Mouse (Mus musculus) kidney, embryonic 16.5 days (tissue): ENCODE results near the gene Nkx2-3. TPM values are rescaled to one million over a fixed set of nuclear protein-coding genes. Genes with fewer than 3 reads are reported as not detected.

Experiments
- ATAC-seq: fragments of 200-750 bp; cut with Nextera tagmentation; 2 replicates; pipeline ENCODE4 v1.8.0; 2017; ENCODE audit warnings: moderate TSS enrichment; ENCODE audit not compliant: low FRiP score, low TSS enrichment
- H3K27ac ChIP-seq: fragments of 300-500 bp; sonication (generic); 2 replicates; pipeline ENCODE4 v1.5.1; 2014; ENCODE audit warnings: low read length
- H3K27me3 ChIP-seq: fragments of 300-500 bp; sonication (generic); 2 replicates; pipeline ENCODE4 v1.6.1; 2014; ENCODE audit warnings: low read length, control low read depth, mixed read lengths; ENCODE audit not compliant: insufficient read depth
- H3K36me3 ChIP-seq: fragments of 300-500 bp; sonication (generic); 2 replicates; pipeline ENCODE4 v1.6.1; 2014; ENCODE audit warnings: low read length, control low read depth, mixed read lengths; ENCODE audit not compliant: insufficient read depth
- H3K4me1 ChIP-seq: fragments of 300-500 bp; sonication (generic); 2 replicates; pipeline ENCODE4 v1.6.1; 2014; ENCODE audit warnings: low read length, control low read depth, mixed read lengths; ENCODE audit not compliant: insufficient read depth
- H3K4me2 ChIP-seq: fragments of 300-500 bp; sonication (generic); replicated peaks from 2 replicates; pipeline ENCODE4 v1.6.1; 2014; ENCODE audit warnings: low read depth, low read length
- H3K4me3 ChIP-seq: fragments of 300-500 bp; sonication (generic); 2 replicates; pipeline ENCODE4 v1.5.1; 2014; ENCODE audit warnings: mild to moderate bottlenecking, low read length
- H3K9ac ChIP-seq: fragments of 300-500 bp; sonication (generic); replicated peaks from 2 replicates; pipeline ENCODE4 v1.6.1; 2014; ENCODE audit warnings: low read length
- H3K9me3 ChIP-seq: fragments of 300-500 bp; sonication (generic); 2 replicates; pipeline ENCODE4 v1.6.1; 2016; ENCODE audit warnings: low read length, control low read depth
- WGBS: fragments of 180-500 bp; shearing (Covaris S2); extraction: QIAGEN DNeasy Blood & Tissue Kit; methylation state at CpG from one replicate; pipeline ENCODE4 v1.1.7; 2014; 5-methylcytosine and 5-hydroxymethylcytosine counted together
- polyA plus RNA-seq: library from polyadenylated mRNA; unstranded; fragments of >200 nt; fragmentation: Nextera tagmentation; extraction: Ambion mirVana; gene quantifications from 2 replicates; pipeline ENCODE4 v1.2.1, GENCODE M21; 2015

The Nkx2-3 gene
- polyA plus RNA-seq, 1 experiment from 2014 or later, result 0.07 TPM

DNA sequence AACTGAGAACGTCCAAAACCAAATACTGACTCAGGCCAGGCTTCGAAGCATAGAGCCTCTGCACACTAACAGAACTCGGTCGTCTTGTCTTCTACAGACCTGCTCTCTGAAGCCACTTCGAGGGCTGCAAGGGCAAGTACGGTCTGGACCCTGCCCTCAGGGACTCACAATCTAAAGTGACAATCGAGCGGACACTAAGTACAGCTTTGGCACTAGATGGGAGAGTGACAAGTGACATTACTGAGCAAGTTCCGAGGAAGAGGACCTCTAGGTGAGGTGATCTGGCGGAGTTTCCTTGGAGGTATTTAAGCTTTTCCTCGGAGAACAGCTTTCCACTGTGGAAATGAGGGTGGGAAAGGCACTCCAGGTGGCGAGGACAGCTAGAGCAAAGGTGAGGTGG, 564 bp upstream of the Nkx2-3 start:
- 6% methylated on average over 12 of the region's 12 CpGs for WGBS
- Histone ChIP-seq H3K4me3 (no peak overlapping the region), H3K9me3 (no peaks in the 10 kb centered on the region), H3K9ac (no peak overlapping the region), H3K27ac (no peak overlapping the region), H3K36me3 (no peaks in the 10 kb centered on the region), H3K4me2 (no peak overlapping the region), H3K27me3 (peaks cover 94% of the 10 kb centered on the region), H3K4me1 (peaks cover 21% of the 10 kb centered on the region)
- no peak for ATAC-seq

DNA sequence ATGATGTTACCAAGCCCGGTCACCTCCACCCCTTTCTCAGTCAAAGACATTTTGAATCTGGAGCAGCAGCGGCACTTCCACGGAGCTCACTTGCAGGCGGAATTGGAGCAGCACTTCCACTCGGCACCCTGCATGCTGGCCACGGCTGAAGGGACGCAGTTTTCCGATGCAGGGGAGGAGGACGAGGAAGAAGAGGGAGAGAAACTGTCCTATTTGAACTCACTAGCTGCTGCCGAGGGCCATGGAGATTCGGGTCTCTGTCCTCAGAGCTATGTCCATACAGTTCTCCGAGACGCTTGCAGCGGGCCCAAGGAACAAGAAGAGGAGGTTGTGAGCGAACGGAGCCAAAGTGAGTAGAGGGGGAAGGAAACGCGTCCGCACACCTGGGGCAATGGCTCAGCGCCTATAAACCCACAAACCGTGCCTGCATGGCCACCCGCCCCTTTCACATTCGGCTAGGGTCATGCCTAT, 411 bp downstream of the Nkx2-3 start:
- ATAC-seq, result no peak
- H3K9me3 ChIP-seq, result no peaks in the 10 kb centered on the region
- H3K4me1 ChIP-seq, result peaks cover 23% of the 10 kb centered on the region
- under 1% methylated on average over 23 of the region's 23 CpGs for WGBS
- no peaks in the 10 kb centered on the region for H3K36me3 ChIP-seq
- H3K9ac ChIP-seq, result no peak overlapping the region
- H3K27ac ChIP-seq, result no peak overlapping the region
- H3K4me2 ChIP-seq, result 0 out of 2 replicates have a peak overlapping the region, but pooled peaks have one; percentile 23
- H3K27me3 ChIP-seq, result peaks cover 93% of the 10 kb centered on the region
- 0 out of 2 replicates have a peak overlapping the region, but pooled peaks have one; percentile 8 for H3K4me3 ChIP-seq

DNA sequence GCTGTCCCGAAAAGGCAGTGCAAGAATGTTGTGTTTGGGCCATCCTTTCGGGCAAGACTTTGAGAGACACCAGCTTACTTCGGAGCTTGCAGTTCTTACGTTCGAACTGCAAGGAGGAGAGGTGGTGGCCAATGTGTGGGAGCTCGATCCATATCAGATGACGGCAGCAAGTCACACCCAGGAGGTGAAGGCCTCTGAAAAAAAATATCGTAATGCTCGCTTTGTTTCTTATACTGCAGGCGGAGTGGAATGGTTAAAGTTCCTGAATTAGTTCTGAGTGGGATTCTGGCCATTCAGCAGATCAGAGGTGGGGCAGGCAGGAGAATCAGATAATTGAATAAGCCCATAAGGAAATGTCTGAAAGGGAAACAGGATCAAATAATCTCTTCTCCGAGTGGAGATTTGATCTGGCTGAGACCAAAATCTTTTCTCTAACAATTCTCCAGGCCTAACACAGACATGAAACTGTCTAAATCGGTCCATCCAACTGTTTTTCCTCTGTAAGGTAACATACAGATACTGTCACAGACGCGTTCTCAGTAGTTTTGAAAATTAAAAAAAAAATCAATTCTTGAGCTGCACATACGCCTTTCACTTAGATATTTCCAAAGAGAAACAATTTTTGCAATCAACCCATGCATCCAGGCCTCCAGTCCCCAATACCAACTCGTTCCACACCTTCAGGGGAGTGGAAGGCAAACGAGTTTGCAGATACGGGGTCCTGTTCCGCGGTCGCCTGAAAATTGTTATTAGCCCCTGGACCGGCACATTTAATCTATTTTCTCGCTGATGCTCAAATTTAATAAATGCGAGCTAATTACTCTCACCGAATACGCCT, 1.4 kb downstream of the Nkx2-3 start:
- Histone ChIP-seq H3K36me3 (no peaks in the 10 kb centered on the region), H3K4me2 (no peak overlapping the region), H3K27ac (no peak overlapping the region), H3K27me3 (peaks cover 95% of the 10 kb centered on the region), H3K9me3 (no peaks in the 10 kb centered on the region), H3K4me3 (no peak overlapping the region), H3K9ac (no peak overlapping the region), H3K4me1 (peaks cover 23% of the 10 kb centered on the region)
- no peak for ATAC-seq
- WGBS, result 3% methylated on average over 26 of the region's 26 CpGs

DNA sequence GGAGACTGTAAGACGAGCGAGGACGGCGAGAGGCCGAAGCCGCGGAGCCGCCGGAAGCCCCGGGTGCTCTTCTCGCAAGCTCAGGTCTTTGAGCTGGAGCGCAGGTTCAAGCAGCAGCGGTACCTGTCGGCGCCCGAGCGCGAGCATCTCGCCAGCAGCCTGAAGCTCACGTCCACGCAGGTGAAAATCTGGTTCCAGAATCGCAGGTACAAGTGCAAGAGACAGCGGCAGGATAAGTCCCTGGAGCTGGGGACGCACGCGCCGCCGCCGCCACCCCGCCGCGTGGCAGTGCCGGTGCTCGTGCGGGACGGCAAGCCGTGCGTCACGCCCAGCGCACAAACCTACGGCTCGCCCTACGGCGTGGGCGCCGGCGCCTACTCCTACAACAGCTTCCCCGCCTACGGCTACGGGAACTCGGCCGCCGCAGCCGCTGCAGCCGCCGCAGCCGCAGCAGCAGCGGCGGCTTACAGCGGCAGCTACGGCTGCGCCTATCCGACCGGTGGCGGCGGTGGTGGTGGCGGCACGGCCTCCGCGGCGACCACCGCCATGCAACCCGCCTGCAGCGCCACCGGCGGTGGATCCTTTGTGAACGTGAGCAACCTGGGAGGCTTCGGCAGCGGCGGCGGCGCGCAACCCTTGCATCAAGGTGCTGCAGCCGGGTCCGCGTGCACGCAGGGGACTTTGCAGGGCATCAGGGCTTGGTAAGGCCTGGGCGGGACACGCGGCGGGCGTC, 2.4 kb downstream of the Nkx2-3 start:
- H3K9ac ChIP-seq, result no peak overlapping the region
- no peak overlapping the region for H3K27ac ChIP-seq
- peak overlapping the region; percentile 50 for H3K4me2 ChIP-seq
- H3K4me1 ChIP-seq, result peaks cover 23% of the 10 kb centered on the region
- peak overlapping the region; percentile 32 for H3K4me3 ChIP-seq
- H3K36me3 ChIP-seq, result no peaks in the 10 kb centered on the region
- under 1% methylated on average over 91 of the region's 92 CpGs for WGBS
- ATAC-seq, result no peak
- peaks cover 98% of the 10 kb centered on the region for H3K27me3 ChIP-seq
- H3K9me3 ChIP-seq, result no peaks in the 10 kb centered on the region

DNA sequence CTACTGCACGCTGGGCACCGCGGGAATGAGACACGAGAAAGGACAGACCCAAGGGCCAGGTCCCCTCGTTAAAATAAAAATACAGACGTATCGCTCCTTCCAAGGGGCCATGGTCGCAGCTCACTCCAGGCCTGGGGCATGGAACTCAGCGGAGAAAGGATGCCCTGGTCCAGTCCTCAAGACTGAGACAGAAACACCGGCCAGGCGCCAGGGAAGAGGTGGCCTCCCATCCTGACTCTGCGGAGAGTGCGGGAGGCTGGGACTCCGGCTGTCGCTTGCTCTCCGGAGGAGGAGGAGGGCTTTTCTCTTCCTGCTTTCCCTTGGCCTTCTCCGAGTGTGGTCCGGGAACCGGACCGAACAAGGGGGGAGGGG, 2.9 kb downstream of the Nkx2-3 start:
- no peak overlapping the region for H3K27ac ChIP-seq

DNA sequence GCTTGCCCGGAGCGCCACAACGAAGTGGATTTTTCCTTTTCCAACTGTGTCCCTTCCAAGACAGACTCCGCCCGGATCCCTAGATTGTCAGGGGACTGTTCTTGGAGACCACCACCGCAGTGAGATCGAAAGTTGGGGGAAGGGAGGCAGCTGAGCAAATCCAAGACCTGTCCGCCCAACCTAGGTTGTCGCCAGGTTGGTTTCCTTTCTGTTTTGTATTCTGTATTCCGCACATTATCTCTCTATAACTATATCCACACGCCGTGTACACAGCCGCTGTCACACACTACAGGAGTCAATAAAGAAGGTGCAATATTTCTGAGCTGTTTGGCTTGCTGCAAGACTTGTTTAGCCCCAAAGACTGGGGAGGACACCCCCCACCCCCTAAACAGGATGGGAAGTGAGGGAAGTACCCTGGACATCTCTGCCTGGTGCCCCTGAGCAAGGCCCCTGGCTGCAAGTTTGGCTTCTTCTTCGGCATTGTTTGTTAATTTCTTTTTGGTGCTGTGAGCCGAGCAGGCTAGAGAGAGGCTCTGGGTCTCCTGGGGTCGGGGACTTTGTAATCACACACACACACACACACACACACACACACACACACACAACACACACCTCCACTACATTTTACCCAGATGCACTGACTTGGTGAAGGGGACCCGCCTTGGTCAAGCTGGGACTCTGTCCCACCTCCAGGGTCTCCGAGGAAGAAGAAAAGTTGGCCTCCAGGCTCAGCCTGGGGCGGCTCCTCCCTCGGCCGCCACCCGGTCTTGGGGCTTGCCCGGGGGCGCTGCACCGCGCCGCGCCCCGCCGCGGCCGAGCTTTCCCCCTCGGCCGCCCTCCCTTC, 3.7 kb downstream of the Nkx2-3 start:
- H3K27me3 ChIP-seq, result peaks cover 98% of the 10 kb centered on the region
- H3K9me3 ChIP-seq, result no peaks in the 10 kb centered on the region
- peaks cover 23% of the 10 kb centered on the region for H3K4me1 ChIP-seq
- no peak overlapping the region for H3K27ac ChIP-seq
- no peak overlapping the region for H3K9ac ChIP-seq
- H3K4me3 ChIP-seq, result peak overlapping the region; percentile 32
- 1% methylated on average over 33 of the region's 34 CpGs for WGBS
- ATAC-seq, result no peak
- no peaks in the 10 kb centered on the region for H3K36me3 ChIP-seq
- H3K4me2 ChIP-seq, result peak overlapping the region; percentile 25; the same call in 1 of the 2 replicates

More for the DNA sequence above, 2.9 kb downstream of the Nkx2-3 start:
- ATAC-seq, result no peak
- Histone ChIP-seq H3K4me1 (peaks cover 23% of the 10 kb centered on the region), H3K4me3 (peak overlapping the region; percentile 32), H3K27me3 (peaks cover 98% of the 10 kb centered on the region), H3K4me2 (peak overlapping the region; percentile 50), H3K9me3 (no peaks in the 10 kb centered on the region), H3K9ac (no peak overlapping the region), H3K36me3 (no peaks in the 10 kb centered on the region)
- WGBS, result 0% methylated on average over 20 of the region's 20 CpGs

DNA sequence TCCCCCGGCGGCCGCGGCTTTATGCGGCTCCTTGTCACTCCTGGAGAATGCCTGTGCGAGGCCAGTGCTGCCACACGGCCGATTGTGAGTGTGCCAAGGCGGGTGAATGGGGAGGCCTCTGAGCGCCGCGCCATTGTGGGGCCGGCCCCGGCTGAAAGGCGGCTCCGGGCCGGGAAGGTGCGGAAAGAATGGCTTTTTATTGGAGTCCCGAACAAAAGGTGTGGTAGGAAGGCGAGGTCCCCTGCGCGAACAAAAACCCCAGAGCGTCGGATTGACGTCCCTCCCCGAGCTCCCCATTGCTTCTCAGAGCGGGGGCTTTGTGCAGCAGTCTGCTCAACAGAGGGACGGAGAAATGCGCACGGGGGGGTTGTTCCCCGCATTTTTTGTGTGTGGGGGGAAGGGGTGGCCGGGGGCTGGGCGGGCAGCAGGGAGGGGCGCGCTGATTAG, 4.3 kb downstream of the Nkx2-3 start:
- Histone ChIP-seq H3K9me3 (no peaks in the 10 kb centered on the region), H3K27me3 (peaks cover 98% of the 10 kb centered on the region), H3K4me2 (peak overlapping the region; percentile 25; the same call in 1 of the 2 replicates), H3K4me1 (peaks cover 23% of the 10 kb centered on the region), H3K9ac (no peak overlapping the region), H3K27ac (no peak overlapping the region), H3K36me3 (no peaks in the 10 kb centered on the region), H3K4me3 (peak overlapping the region; percentile 32)
- WGBS, result 2% methylated on average over 34 of the region's 35 CpGs
- no peak for ATAC-seq

DNA sequence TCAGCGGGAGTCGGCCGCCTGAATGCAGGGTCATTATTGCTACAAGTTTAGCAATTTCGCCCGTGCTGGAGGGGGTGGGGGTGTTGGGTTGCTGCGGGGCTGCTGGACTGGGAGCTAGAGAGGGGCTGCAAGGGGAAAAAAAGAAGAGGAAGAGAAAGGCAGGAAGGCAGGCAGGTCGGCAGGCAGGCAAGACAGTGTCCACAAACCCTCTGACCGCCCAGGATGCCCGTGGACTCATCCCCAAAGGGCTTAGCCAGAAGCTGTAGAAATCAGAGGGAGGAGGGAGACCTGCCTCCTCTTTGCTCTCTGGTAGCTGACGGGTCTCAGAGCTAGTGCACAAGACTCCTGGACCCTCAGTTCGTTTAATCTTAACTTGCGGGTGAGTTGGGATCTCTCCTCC, 4.8 kb downstream of the Nkx2-3 start:
- H3K4me3 ChIP-seq, result no peak overlapping the region
- H3K27me3 ChIP-seq, result peaks cover 98% of the 10 kb centered on the region
- no peak for ATAC-seq
- no peak overlapping the region for H3K4me2 ChIP-seq
- H3K27ac ChIP-seq, result no peak overlapping the region
- 1% methylated on average over 8 of the region's 12 CpGs for WGBS
- H3K36me3 ChIP-seq, result no peaks in the 10 kb centered on the region
- H3K4me1 ChIP-seq, result peaks cover 23% of the 10 kb centered on the region
- no peaks in the 10 kb centered on the region for H3K9me3 ChIP-seq
- H3K9ac ChIP-seq, result no peak overlapping the region

DNA sequence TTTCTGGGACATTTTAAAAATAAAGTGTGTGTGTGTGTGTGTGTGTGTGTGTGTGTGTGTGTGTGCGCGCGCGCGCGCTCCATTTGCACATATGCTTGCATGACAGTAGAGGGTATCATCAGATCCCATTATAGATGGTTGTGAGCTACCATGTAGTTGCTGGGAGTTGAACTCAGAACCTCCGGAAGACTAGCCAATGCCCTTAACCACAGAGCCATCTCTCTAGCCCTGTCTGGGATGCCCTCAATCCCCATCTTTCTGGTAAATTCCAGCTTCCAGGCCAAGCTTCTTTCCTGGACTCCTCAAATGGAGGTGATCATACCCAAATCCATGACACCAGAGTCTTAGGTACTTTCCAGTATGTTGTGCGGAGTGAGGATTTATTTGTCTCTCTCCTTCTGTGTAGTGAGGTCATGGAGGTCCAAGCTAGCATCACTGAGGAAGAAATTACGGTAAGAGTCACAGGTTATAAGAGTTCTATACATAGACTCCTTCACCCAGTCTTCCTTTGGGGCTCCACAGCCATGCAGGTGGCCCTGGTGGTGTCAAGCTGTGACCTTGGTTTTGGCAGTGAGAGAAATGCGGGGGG, 5.7 kb downstream of the Nkx2-3 start:
- 33% methylated on average over 10 of the region's 10 CpGs for WGBS
- H3K36me3 ChIP-seq, result no peaks in the 10 kb centered on the region
- H3K4me1 ChIP-seq, result peaks cover 17% of the 10 kb centered on the region
- H3K4me3 ChIP-seq, result no peak overlapping the region
- ATAC-seq, result no peak
- H3K9ac ChIP-seq, result no peak overlapping the region
- no peak overlapping the region for H3K27ac ChIP-seq
- H3K27me3 ChIP-seq, result peaks cover 98% of the 10 kb centered on the region
- H3K4me2 ChIP-seq, result no peak overlapping the region
- H3K9me3 ChIP-seq, result no peaks in the 10 kb centered on the region
